Mouse (Mus musculus) leukemia stem cell, adult 10-12 weeks (primary cell): Measurements from ENCODE around the gene Lipi. TPM values are rescaled to one million over a fixed set of nuclear protein-coding genes. Genes with fewer than 3 reads are reported as not detected.

Experiments used
- polyA plus RNA-seq: library from polyadenylated mRNA; stranded (reverse); fragments of >175 nt; gene quantifications from 2 replicates; pipeline ENCODE4 v1.2.3, GENCODE M21; 2012; ENCODE audit warnings: low replicate concordance

Gene Lipi
- not detected in 2 replicates for polyA plus RNA-seq

DNA sequence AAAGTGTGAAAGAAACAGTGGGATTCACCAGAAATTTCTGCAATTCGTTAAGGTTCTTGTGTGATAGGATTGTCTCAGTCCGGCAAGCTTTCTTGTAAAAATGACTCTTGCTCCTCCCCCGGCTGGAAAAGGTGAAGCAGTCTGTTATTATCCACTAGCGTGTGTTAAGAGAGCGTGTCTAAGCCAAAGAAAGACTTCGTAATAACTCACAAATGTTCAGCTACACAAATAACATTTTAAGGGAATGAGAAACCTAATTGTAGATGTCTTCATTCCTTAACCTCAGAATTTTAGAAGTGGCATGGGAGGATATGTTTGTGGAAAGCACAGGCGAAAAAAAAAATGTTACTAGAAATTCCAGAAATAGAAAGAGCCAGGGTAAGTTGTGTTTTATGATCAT is at the start of gene Lipi:
Gene Lipi, minus strand, starts transcription at position 101 of the 400 bp plus-strand sequence.

DNA sequence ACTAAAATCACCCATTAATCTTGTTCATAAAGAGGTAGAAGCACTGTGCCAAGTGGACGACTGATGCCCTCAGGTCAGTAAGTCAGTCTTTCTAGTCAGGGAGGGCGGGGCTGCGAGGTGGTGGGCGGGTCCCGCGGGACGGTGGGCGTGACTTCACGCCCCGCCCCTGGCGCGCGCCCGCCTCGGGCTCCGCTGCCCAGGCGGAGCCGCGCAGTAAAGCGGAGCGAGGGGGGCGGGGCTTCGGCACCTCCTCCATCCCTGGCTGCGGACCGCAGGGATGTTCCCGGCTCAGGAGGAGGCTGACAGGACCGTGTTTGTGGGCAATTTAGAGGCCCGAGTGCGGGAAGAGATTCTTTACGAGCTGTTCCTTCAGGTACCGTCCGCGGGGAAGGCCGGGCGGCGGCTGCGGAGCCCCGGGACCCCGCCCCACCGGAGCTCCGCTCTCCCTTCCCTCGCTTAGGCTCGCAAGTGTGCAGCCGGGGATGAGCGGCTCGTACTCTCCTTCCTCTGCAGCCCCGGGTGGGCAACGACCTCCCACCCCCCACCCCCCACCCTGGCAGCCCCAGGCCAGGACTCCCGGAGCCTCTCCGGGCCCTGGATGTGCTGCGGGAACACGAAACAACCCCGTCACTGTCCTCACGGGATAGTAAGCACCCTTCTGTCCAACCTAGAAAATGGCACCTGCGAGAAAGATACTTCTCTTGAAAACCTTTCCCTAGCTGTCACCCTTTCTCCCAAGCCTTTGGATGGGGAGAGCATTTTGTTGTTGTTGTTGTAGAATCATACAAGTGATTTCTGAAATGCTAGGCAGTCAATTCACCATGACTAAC is 7.0 kb upstream of the Lipi start, which contains the start of gene Rbm11:
Gene Rbm11, plus strand, starts transcription at position 174 of the 830 bp plus-strand sequence.

Other genes with a start within 250 kb of the Lipi start
- 0.25 TPM in 1 of 2 replicates, not detected in the other for gene Rbm11, start 6.8 kb upstream of the Lipi start, polyA plus RNA-seq
- gene Hspa13, start 181.0 kb upstream of the Lipi start, polyA plus RNA-seq = 0.24 and 0.44 TPM in 2 replicates